Mouse (Mus musculus) forebrain, embryonic 14.5 days (tissue): ENCODE measurements around the gene Irx2. TPM values are rescaled to one million over a fixed set of nuclear protein-coding genes. Genes with fewer than 3 reads are reported as not detected.

Experiments used
- ATAC-seq: fragments of 200-750 bp; cut with Nextera tagmentation; 2 replicates; pipeline ENCODE4 v1.8.0; 2017; ENCODE audit warnings: mild to moderate bottlenecking, moderate library complexity
- DNase-seq: peaks from one replicate; pipeline ENCODE4 v3.0.0-alpha.2; 2015; ENCODE audit warnings: low spot score
- H3K27ac ChIP-seq: fragments of 300-500 bp; sonication (generic); 2 replicates; pipeline ENCODE4 v1.5.1; 2014; ENCODE audit warnings: low read depth, mild to moderate bottlenecking, control low read depth, low read length, moderate library complexity
- H3K27me3 ChIP-seq: fragments of 300-500 bp; sonication (generic); replicated peaks from 2 replicates; pipeline ENCODE4 v1.6.1; 2014; ENCODE audit warnings: low read length, control low read depth, mixed read lengths; ENCODE audit not compliant: control insufficient read depth, insufficient read depth
- H3K36me3 ChIP-seq: fragments of 300-500 bp; sonication (generic); 2 replicates; pipeline ENCODE4 v1.6.1; 2014; ENCODE audit warnings: low read length, control low read depth; ENCODE audit not compliant: control insufficient read depth, insufficient read depth
- H3K4me1 ChIP-seq: fragments of 300-500 bp; sonication (generic); 2 replicates; pipeline ENCODE4 v1.6.1; 2014; ENCODE audit warnings: antibody characterized with exemption, low read length, control low read depth; ENCODE audit not compliant: control insufficient read depth, insufficient read depth
- H3K4me2 ChIP-seq: fragments of 300-500 bp; sonication (generic); 2 replicates; pipeline ENCODE4 v1.6.1; 2014; ENCODE audit warnings: mild to moderate bottlenecking, control low read depth, low read length
- H3K4me3 ChIP-seq: fragments of 300-500 bp; sonication (generic); 2 replicates; pipeline ENCODE4 v1.5.1; 2014; ENCODE audit warnings: low read depth, low read length, control low read depth
- H3K9ac ChIP-seq: fragments of 300-500 bp; sonication (generic); 2 replicates; pipeline ENCODE4 v1.6.1; 2014; ENCODE audit warnings: mild to moderate bottlenecking, low read length, control low read depth, moderate library complexity
- H3K9me3 ChIP-seq: fragments of 300-500 bp; sonication (generic); replicated peaks from 2 replicates; pipeline ENCODE4 v1.6.1; 2016; ENCODE audit warnings: low read length, control low read depth, mixed read lengths; ENCODE audit not compliant: control insufficient read depth
- WGBS: fragments of 180-500 bp; shearing (Covaris S2); extraction: QIAGEN DNeasy Blood & Tissue Kit; methylation state at CpG from one replicate; pipeline ENCODE4 v1.1.7; 2014; 5-methylcytosine and 5-hydroxymethylcytosine counted together
- polyA plus RNA-seq: library from polyadenylated mRNA; unstranded; fragments of >200 nt; fragmentation: Nextera tagmentation; extraction: Ambion mirVana; gene quantifications from 2 replicates; pipeline ENCODE4 v1.2.1, GENCODE M21; 2014

Gene Irx2
- polyA plus RNA-seq, 1 experiment from 2014 or later, result 1.9 TPM

- H3K9ac ChIP-seq, result no peak overlapping the region
- no peak overlapping the region for H3K4me2 ChIP-seq
- H3K27me3 ChIP-seq, result no peaks in the 10 kb centered on the region
- no peaks in the 10 kb centered on the region for H3K9me3 ChIP-seq
- ATAC-seq (no peak), DNase-seq (no peak)
- H3K4me1 ChIP-seq, result no peaks in the 10 kb centered on the region
- no peak overlapping the region for H3K27ac ChIP-seq
- H3K36me3 ChIP-seq, result no peaks in the 10 kb centered on the region
- H3K4me3 ChIP-seq, result no peak overlapping the region
- 63% methylated on average over 1 of the region's 1 CpGs for WGBS
These were observed 27.8 kb downstream of the Irx2 start for GRCm38 (mm10) chr13:72656447-72656846.

DNA sequence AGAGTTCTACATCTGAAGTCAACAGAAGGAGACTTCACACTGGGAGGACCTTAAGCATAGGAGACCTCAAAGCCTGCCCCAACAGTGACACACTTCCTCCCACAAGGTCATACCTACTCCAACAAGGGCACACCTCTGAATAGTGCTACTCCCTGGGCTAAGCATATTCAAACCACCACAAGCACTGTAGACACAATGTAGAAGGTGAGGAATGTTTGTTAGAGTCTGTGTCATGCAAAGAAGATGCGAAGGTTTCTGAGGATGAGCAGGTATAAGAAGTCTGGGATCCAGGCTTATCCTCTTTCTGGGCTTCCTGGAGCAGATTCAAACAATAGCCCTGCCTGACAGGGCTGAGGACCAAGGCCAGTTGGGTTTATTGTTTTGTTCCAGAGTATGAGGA lies 47.2 kb downstream of the Irx2 start:
- Histone ChIP-seq H3K9me3 (no peaks in the 10 kb centered on the region), H3K27ac (no peak overlapping the region), H3K4me2 (no peak overlapping the region), H3K4me1 (no peaks in the 10 kb centered on the region), H3K9ac (no peak overlapping the region), H3K27me3 (no peaks in the 10 kb centered on the region), H3K4me3 (no peak overlapping the region), H3K36me3 (no peaks in the 10 kb centered on the region)
- DNase-seq, result no peak
- 78% methylated on average over 1 of the region's 1 CpGs for WGBS
- no peak for ATAC-seq
